Mouse (Mus musculus): ENCODE results near the gene Twist2.
A peak's percentile ranks its signal among the peaks of the same experiment; 100 is the strongest.

Gene Twist2

DNA sequence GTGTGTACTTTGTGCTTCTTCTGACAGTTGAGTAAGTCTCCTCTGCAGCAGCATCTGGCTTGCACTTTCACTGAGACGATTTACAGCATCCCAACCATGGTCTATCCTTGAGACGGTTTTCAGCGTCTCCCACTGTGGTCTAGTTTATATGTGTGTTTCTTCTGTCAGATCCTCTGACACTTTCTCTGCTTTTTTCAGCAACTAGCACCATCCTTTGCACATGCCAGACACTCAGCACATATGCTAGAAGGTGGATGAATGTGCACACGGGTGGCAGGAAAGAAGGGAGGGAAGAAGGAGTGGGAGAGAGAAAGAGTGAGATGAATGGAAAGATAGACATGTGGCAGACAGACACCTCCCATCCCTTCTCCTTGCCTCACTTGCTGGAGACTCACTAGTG lies 43.0 kb downstream of the Twist2 start:
- no peaks in the 10 kb centered on the region for H3K27me3 ChIP-seq (ENCODE audit: control insufficient read depth, insufficient read depth, low read length, poor library complexity, severe bottlenecking)
- DNase-seq (ENCODE audit: low read depth, low spot score), result no peak
- H3K36me3 ChIP-seq (ENCODE audit: control insufficient read depth, insufficient read depth, low read length, poor library complexity, severe bottlenecking), result no peaks in the 10 kb centered on the region

DNA sequence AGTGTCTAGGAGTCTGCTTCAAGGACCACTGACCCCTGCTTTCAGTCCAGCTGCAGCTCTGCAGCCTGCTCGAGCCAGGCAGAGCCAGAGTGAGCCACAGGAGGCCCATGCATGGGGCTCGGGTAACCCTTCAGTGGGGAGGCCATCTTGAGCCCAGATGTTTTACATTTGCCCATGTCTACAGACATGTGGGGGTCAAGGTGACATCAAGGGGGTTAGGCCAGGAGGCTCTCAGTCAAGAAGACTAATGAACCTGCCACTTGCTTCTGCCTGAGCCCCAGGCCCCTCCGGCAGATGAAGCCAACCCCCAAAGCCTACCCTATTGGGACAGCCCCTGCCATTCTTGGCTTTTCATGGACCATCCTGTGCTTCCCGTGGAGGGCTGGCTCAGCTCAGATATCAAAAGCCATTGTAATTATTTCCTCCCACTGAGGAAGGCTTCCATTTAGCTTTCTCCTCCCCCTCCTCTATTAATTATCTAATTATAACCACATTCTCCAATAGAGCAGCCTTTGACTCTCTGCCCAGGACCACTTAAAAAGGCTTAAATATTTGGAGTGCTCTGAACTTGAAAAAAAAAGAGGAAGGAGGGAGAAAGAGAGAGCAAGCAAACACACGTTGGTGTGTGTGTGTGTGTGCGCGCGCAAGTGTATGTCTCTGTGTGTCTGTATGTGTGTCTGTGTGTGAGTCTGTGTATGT lies 43.6 kb downstream of the Twist2 start:
- Histone ChIP-seq H3K27me3 (ENCODE audit: control insufficient read depth, insufficient read depth, low read length, poor library complexity, severe bottlenecking) (no peaks in the 10 kb centered on the region), H3K36me3 (ENCODE audit: control insufficient read depth, insufficient read depth, low read length, poor library complexity, severe bottlenecking) (no peaks in the 10 kb centered on the region)
- no peak for DNase-seq (ENCODE audit: low read depth, low spot score)

GRCm38 (mm10) chr1:91845380-91845957 lies 44.2 kb downstream of the Twist2 start:
- Histone ChIP-seq H3K36me3 (ENCODE audit: control insufficient read depth, insufficient read depth, low read length, poor library complexity, severe bottlenecking) (no peaks in the 10 kb centered on the region), H3K27me3 (ENCODE audit: control insufficient read depth, insufficient read depth, low read length, poor library complexity, severe bottlenecking) (no peaks in the 10 kb centered on the region)
- DNase-seq (ENCODE audit: low read depth, low spot score), result no peak

- Histone ChIP-seq H3K36me3 (ENCODE audit: control insufficient read depth, insufficient read depth, low read length, poor library complexity, severe bottlenecking) (no peaks in the 10 kb centered on the region), H3K27me3 (ENCODE audit: control insufficient read depth, insufficient read depth, low read length, poor library complexity, severe bottlenecking) (no peaks in the 10 kb centered on the region)
- DNase-seq (ENCODE audit: low read depth, low spot score), result no peak
Observed at GRCm38 (mm10) chr1:91851300-91851699, 50.0 kb downstream of the Twist2 start.

- Histone ChIP-seq H3K27me3 (ENCODE audit: control insufficient read depth, insufficient read depth, low read length, poor library complexity, severe bottlenecking) (no peaks in the 10 kb centered on the region), H3K36me3 (ENCODE audit: control insufficient read depth, insufficient read depth, low read length, poor library complexity, severe bottlenecking) (no peaks in the 10 kb centered on the region)
- no peak for DNase-seq (ENCODE audit: low read depth, low spot score)
Observed at GRCm38 (mm10) chr1:91856771-91857664, 55.8 kb downstream of the Twist2 start.

DNA sequence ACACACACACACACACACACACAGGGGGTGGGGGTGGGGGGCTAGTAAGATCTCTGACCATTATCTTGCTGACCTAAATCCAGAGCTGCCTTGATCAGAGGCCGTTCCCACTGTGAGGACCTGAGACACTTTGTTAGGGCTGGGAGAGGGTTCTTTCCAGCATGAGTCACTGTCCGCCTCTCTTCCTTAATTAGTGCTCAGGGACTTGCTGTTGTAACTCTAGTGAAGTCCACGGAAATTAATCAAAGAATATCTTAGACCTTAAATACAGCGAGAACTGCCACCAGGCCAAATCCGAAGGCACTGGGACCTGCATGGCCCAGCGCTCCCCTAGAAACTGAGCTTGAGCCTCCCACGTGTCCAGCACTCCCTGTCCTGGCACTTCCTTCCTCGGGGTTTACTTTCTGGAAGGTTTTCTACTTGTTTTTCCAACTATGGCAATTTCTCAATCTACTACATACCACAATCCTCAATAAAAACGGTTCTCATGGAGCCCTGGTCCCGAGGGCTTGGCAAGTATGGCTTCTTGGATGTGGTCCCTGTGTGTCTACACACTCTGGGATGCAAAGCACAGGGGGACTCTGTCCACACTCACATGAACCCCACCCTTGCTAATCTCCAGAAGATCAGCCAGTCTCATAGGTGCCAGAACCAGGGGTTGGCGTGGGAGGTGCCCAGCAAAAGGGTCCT lies 57.0 kb downstream of the Twist2 start:
- DNase-seq (ENCODE audit: low read depth, low spot score), result no peak
- H3K27me3 ChIP-seq (ENCODE audit: control insufficient read depth, insufficient read depth, low read length, poor library complexity, severe bottlenecking), result no peaks in the 10 kb centered on the region
- H3K36me3 ChIP-seq (ENCODE audit: control insufficient read depth, insufficient read depth, low read length, poor library complexity, severe bottlenecking), result no peaks in the 10 kb centered on the region

DNA sequence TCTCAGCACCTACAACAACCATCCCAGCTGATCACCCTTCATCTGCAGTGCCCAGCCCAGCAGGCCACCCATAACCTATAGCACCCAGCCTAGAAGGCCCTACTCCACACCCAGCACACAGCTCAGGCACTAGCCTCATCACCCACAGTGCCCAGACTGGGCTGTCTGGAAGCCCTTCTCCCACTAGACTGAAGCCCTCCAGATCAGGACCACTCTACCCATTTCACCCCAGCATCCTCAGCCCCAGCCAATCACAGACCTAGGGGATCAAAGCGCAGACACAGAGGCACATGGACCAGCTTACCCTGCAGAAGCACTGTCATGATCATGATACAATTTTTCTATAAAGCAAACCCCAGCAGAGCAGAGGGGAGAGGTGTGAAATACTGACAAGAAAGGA lies 57.6 kb downstream of the Twist2 start:
- no peaks in the 10 kb centered on the region for H3K27me3 ChIP-seq (ENCODE audit: control insufficient read depth, insufficient read depth, low read length, poor library complexity, severe bottlenecking)
- no peaks in the 10 kb centered on the region for H3K36me3 ChIP-seq (ENCODE audit: control insufficient read depth, insufficient read depth, low read length, poor library complexity, severe bottlenecking)
- no peak for DNase-seq (ENCODE audit: low read depth, low spot score)

DNA sequence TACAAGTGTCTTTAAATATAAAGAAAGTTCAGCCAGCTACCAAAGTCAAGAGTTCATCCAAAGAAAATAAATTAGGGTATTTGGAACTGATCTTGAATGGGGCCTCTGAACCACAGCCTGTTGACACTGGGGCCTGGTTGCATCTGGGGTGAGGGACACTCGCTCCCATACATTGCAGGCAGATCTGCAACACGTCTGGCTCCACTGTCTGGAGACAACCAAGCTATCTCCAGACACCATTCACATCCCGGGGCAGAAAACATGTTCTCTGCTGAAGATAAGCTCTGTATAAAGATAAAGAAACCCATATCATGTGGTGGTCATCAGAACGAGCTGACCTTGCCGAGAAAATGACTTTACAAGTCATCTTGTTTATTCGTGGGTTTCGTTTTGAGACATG lies 60.2 kb downstream of the Twist2 start:
- no peak for DNase-seq (ENCODE audit: low read depth, low spot score)
- Histone ChIP-seq H3K36me3 (ENCODE audit: control insufficient read depth, insufficient read depth, low read length, poor library complexity, severe bottlenecking) (no peaks in the 10 kb centered on the region), H3K27me3 (ENCODE audit: control insufficient read depth, insufficient read depth, low read length, poor library complexity, severe bottlenecking) (no peaks in the 10 kb centered on the region)

DNA sequence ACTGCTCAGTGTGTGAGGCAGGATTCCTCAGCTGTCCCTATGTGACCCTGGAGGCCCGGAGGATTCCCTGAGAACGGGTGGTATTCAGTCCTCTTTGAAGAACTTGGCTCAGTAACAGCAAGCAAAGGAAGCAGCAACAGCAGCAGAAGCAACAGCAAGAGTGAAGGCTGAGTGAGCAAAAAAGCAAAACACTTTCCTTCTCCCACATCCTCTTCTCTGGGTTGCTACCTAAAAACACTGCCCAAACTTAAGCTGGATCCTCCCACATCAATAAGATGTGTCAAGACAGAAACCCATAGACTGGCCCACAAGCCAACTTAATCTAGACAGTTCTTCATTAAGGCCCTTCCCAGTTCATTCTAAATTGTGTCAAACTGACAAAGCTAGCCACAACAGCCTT lies 64.7 kb downstream of the Twist2 start:
- Histone ChIP-seq H3K27me3 (ENCODE audit: control insufficient read depth, insufficient read depth, low read length, poor library complexity, severe bottlenecking) (no peaks in the 10 kb centered on the region), H3K36me3 (ENCODE audit: control insufficient read depth, insufficient read depth, low read length, poor library complexity, severe bottlenecking) (no peaks in the 10 kb centered on the region)
- no peak for DNase-seq (ENCODE audit: low read depth, low spot score)

DNA sequence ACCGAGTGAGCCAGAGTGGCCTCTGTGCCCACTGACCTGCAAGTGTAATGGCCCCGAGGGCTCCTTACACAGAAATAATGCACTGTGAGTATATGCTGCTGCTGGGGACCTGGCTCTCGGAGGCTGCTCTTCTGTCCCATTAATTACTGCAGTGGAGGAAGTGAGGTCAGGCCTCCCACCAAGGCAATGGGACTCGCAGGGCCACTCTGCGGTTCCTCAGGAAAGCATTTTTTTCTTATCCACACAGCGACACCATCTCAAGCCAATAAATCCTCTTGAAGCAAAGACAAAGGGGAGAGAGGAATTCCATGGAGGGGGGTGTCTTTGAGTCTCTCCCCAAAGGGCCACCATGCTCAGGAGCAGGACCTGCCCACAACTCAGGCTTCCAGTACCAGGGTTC lies 69.8 kb downstream of the Twist2 start:
- DNase-seq (ENCODE audit: low read depth, low spot score), result no peak
- Histone ChIP-seq H3K27me3 (ENCODE audit: control insufficient read depth, insufficient read depth, low read length, poor library complexity, severe bottlenecking) (no peaks in the 10 kb centered on the region), H3K36me3 (ENCODE audit: control insufficient read depth, insufficient read depth, low read length, poor library complexity, severe bottlenecking) (no peaks in the 10 kb centered on the region)

DNA sequence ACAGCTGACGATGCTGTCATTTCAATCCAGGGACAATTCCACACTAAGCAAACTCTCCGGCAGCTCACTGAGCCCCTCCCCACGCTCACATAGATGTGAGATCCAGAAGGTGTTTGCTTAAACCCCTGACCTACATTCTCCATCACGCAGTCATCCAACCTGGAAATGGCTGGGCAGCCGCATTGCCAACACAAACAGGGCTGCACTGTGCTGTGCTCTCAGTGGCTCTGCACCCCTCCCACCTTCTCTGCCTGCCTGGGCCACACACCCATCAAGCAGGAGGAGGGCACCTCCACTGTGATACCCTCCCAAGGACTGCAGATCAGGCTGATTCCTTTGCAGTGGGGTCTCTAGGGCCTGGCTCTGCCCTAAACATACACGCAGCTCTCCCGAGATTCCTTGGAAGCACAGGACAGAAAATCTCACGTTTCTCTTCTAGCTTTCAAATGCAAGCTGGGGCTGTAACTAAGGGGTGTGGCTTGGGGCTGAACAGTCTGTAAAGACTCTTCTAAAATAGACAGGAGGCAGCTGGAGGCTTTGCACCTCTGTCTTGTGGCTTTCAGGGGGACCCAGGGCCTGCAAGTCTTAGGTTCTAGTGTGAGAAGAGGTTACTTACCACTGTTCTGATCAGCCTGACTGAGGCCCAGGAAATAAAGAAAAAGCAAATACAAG lies 71.3 kb downstream of the Twist2 start:
- DNase-seq (ENCODE audit: low read depth, low spot score), result no peak
- no peaks in the 10 kb centered on the region for H3K36me3 ChIP-seq (ENCODE audit: control insufficient read depth, insufficient read depth, low read length, poor library complexity, severe bottlenecking)
- H3K27me3 ChIP-seq (ENCODE audit: control insufficient read depth, insufficient read depth, low read length, poor library complexity, severe bottlenecking), result no peaks in the 10 kb centered on the region

DNA sequence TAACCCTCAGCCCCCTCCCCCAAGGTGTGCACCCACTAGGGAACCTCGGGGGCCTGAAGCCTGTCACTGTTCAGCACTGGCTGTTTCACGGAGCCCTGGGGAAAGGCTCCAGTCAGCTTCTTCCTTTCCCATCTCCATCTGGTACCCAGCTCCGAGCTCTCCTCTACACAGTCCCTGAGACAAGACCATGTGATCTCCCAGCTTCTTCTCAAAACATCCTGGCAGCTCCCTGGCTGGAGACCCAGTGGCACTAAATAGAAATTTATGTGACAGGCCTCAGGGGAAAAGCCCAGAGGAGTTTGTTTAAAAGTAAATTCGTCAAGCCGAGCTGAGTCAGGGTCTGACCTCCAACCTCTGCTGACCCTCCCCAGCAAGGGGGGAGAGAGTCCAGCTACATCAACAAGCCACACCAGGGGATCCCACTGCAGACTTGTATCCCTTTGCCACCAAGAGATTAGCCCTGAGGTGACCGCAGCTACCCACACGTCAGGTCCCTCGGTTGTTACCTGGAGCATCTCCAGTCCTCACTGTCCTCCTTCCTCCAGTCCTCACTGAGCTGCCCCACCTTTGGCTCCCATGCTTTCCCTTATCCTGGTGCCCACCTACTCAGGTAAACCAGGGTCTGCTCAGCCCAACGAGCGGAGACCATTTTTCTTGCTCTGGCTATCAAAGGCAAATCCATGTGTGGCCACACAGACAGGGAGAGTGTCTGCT lies 72.5 kb downstream of the Twist2 start:
- DNase-seq (ENCODE audit: low read depth, low spot score), result no peak
- no peaks in the 10 kb centered on the region for H3K36me3 ChIP-seq (ENCODE audit: control insufficient read depth, insufficient read depth, low read length, poor library complexity, severe bottlenecking)
- no peaks in the 10 kb centered on the region for H3K27me3 ChIP-seq (ENCODE audit: control insufficient read depth, insufficient read depth, low read length, poor library complexity, severe bottlenecking)

DNA sequence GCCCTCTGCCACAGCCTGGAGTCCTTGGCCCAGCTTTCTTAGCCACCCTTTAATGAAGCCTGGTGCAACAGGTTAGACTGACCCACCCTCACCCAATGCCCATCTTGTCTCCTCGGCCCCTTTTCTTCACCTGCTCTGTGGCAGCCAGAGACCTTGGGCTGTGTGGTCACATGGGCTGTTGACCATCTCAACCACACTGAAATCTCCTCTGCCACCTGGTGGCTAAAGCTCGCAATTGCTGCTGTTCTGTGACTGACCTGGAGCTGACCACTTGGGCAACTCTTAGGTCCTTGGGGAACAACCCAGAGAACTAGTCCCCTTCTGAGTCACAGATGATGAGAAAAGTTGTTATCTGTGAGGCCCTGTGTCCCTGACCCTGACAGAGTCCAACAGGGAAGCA lies 73.4 kb downstream of the Twist2 start:
- Histone ChIP-seq H3K36me3 (ENCODE audit: control insufficient read depth, insufficient read depth, low read length, poor library complexity, severe bottlenecking) (no peaks in the 10 kb centered on the region), H3K27me3 (ENCODE audit: control insufficient read depth, insufficient read depth, low read length, poor library complexity, severe bottlenecking) (no peaks in the 10 kb centered on the region)
- peak; percentile 26 for DNase-seq (ENCODE audit: low read depth, low spot score)

Measured in splenic B cell, adult 2 months (primary cell).